Mouse (Mus musculus) lung, adult 2 months (tissue): ENCODE measurements around the gene Rab11fip4. TPM values are rescaled to one million over a fixed set of nuclear protein-coding genes. Genes with fewer than 3 reads are reported as not detected.

Experiments
- DNase-seq: peaks from one replicate; pipeline ENCODE4 v3.0.0; 2022
- H3K4me1 ChIP-seq: fragments of 200-500 bp; 2 replicates; pipeline ENCODE4 v1.6.1; 2011; ENCODE audit warnings: low read length; ENCODE audit not compliant: control insufficient read depth, insufficient read depth
- H3K4me3 ChIP-seq: fragments of 200-500 bp; replicated peaks from 2 replicates; pipeline ENCODE3; 2011; ENCODE audit warnings: low read depth, mild to moderate bottlenecking, control low read depth, low read length; ENCODE audit errors: extremely low read depth
- CTCF ChIP-seq: fragments of 200-500 bp; IDR thresholded peaks from 2 replicates; pipeline ENCODE4 v1.5.1; 2011; ENCODE audit warnings: mild to moderate bottlenecking, low read length, control low read depth; ENCODE audit not compliant: insufficient read depth
- POLR2A ChIP-seq: fragments of 200-500 bp; IDR thresholded peaks from 2 replicates; pipeline ENCODE4 v1.6.1; 2011; ENCODE audit warnings: low read depth, mild to moderate bottlenecking, control low read depth, low read length, borderline replicate concordance; ENCODE audit errors: extremely low read depth
- WGBS: fragments of 180-500 bp; shearing (Covaris S2); methylation state at CpG from one replicate; pipeline ENCODE4 v1.1.7; 2018; 5-methylcytosine and 5-hydroxymethylcytosine counted together
- polyA plus RNA-seq: library from polyadenylated mRNA; depleted of rRNA; stranded (reverse); fragments of >200 nt; gene quantifications from 2 replicates; pipeline ENCODE4 v1.2.3, GENCODE M21; 2012

The Rab11fip4 gene
- polyA plus RNA-seq, 1 experiment: 7.3 TPM

GRCm38 (mm10) chr11:79714743-79715110 is 123.7 kb downstream of the Rab11fip4 start:
- WGBS: 64% methylated on average over 6 of the region's 6 CpGs
- no peak for TF ChIP-seq POLR2A
- no peak for TF ChIP-seq CTCF
- peaks cover 43% of the 10 kb centered on the region for H3K4me1 ChIP-seq
- no peak overlapping the region for H3K4me3 ChIP-seq
- no peak for DNase-seq

- no peak for DNase-seq
- 50% methylated on average over 8 of the region's 8 CpGs for WGBS
- Histone ChIP-seq H3K4me1 (peaks cover 48% of the 10 kb centered on the region), H3K4me3 (no peak overlapping the region)
- no peak for TF ChIP-seq POLR2A
- TF ChIP-seq CTCF: no peak
These were observed 124.3 kb downstream of the Rab11fip4 start for GRCm38 (mm10) chr11:79715316-79715715.

GRCm38 (mm10) chr11:79715733-79716452 is 124.9 kb downstream of the Rab11fip4 start:
- TF ChIP-seq POLR2A (no peak), CTCF (no peak)
- no peak overlapping the region for H3K4me3 ChIP-seq
- WGBS: 58% methylated on average over 6 of the region's 6 CpGs
- peaks cover 50% of the 10 kb centered on the region for H3K4me1 ChIP-seq
- DNase-seq: no peak

GRCm38 (mm10) chr11:79716453-79716749 is 125.4 kb downstream of the Rab11fip4 start:
- WGBS: 69% methylated on average over 2 of the region's 2 CpGs

GRCm38 (mm10) chr11:79717271-79717670 is 126.3 kb downstream of the Rab11fip4 start:
- no peak for DNase-seq
- no peak overlapping the region for H3K4me3 ChIP-seq
- TF ChIP-seq POLR2A (no peak), CTCF (no peak)
- H3K4me1 ChIP-seq: peaks cover 48% of the 10 kb centered on the region
- 56% methylated on average over 3 of the region's 3 CpGs for WGBS

More at GRCm38 (mm10) chr11:79716453-79716749, 125.4 kb downstream of the Rab11fip4 start:
- no peak overlapping the region for H3K4me3 ChIP-seq
- DNase-seq: no peak
- peaks cover 51% of the 10 kb centered on the region for H3K4me1 ChIP-seq
- no peak for TF ChIP-seq POLR2A
- no peak for TF ChIP-seq CTCF

GRCm38 (mm10) chr11:79717801-79718200 is 126.8 kb downstream of the Rab11fip4 start:
- Histone ChIP-seq H3K4me1 (peaks cover 43% of the 10 kb centered on the region), H3K4me3 (no peak overlapping the region)
- no peak for DNase-seq
- 68% methylated on average over 7 of the region's 7 CpGs for WGBS
- TF ChIP-seq CTCF (no peak), POLR2A (no peak)

- no peak for DNase-seq
- TF ChIP-seq POLR2A (no peak), CTCF (no peak)
- WGBS: 80% methylated on average over 6 of the region's 6 CpGs
- Histone ChIP-seq H3K4me1 (peaks cover 39% of the 10 kb centered on the region), H3K4me3 (no peak overlapping the region)
These were observed 127.2 kb downstream of the Rab11fip4 start for GRCm38 (mm10) chr11:79718202-79718601.

GRCm38 (mm10) chr11:79718829-79719346 is 127.9 kb downstream of the Rab11fip4 start:
- H3K4me1 ChIP-seq: peaks cover 32% of the 10 kb centered on the region
- no peak overlapping the region for H3K4me3 ChIP-seq
- TF ChIP-seq POLR2A (no peak), CTCF (no peak)
- DNase-seq: no peak
- WGBS: 62% methylated on average over 8 of the region's 8 CpGs

GRCm38 (mm10) chr11:79720737-79721136 is 129.7 kb downstream of the Rab11fip4 start:
- DNase-seq: no peak
- WGBS: 61% methylated on average over 4 of the region's 4 CpGs
- Histone ChIP-seq H3K4me3 (no peak overlapping the region), H3K4me1 (peaks cover 18% of the 10 kb centered on the region)
- TF ChIP-seq POLR2A: no peak
- no peak for TF ChIP-seq CTCF

GRCm38 (mm10) chr11:79722811-79723210 is 131.8 kb downstream of the Rab11fip4 start:
- TF ChIP-seq POLR2A (no peak), CTCF (no peak)
- no peak for DNase-seq
- Histone ChIP-seq H3K4me3 (no peak overlapping the region), H3K4me1 (peaks cover 7% of the 10 kb centered on the region; the same call in 1 of the 2 replicates)
- 65% methylated on average over 5 of the region's 5 CpGs for WGBS
